Mouse (Mus musculus): ENCODE data around the gene Cacna2d1. TPM values are rescaled to one million over a fixed set of nuclear protein-coding genes. Genes with fewer than 3 reads are reported as not detected.
A peak's percentile ranks its signal among the peaks of the same experiment; 100 is the strongest.

Cacna2d1 gene
- polyA plus RNA-seq, 1 experiment = not detected

- no peaks in the 10 kb centered on the region for H3K9me3 ChIP-seq
- H3K27me3 ChIP-seq (replicated peaks) = no peaks in the 10 kb centered on the region
- H3K4me3 ChIP-seq (replicated peaks) = no peak overlapping the region
- no peaks in the 10 kb centered on the region for H3K4me1 ChIP-seq
- TF ChIP-seq FLI1 (IDR thresholded peaks at IDR 0.05; ENCODE audit: low read length) (no peak), GATA1 (IDR thresholded peaks at IDR 0.05; ENCODE audit: borderline replicate concordance, low read length) (no peak)
- H3K36me3 ChIP-seq (replicated peaks; ENCODE audit: low read length) = no peaks in the 10 kb centered on the region
Observed at GRCm38 (mm10) chr5:16281229-16281628, 346.7 kb downstream of the Cacna2d1 start.

- TF ChIP-seq GATA1 (IDR thresholded peaks at IDR 0.05; ENCODE audit: borderline replicate concordance, low read length) (no peak), FLI1 (IDR thresholded peaks at IDR 0.05; ENCODE audit: low read length) (no peak)
- H3K36me3 ChIP-seq (replicated peaks; ENCODE audit: low read length) = no peaks in the 10 kb centered on the region
- H3K4me1 ChIP-seq = no peaks in the 10 kb centered on the region
- H3K9me3 ChIP-seq = no peaks in the 10 kb centered on the region
- no peaks in the 10 kb centered on the region for H3K27me3 ChIP-seq (replicated peaks)
- H3K4me3 ChIP-seq (replicated peaks) = no peak overlapping the region
Observed at GRCm38 (mm10) chr5:16293223-16293622, 358.7 kb downstream of the Cacna2d1 start.

- Histone ChIP-seq H3K4me3 (replicated peaks) (no peak overlapping the region), H3K27me3 (replicated peaks) (no peaks in the 10 kb centered on the region), H3K9me3 (no peaks in the 10 kb centered on the region), H3K36me3 (replicated peaks; ENCODE audit: low read length) (no peaks in the 10 kb centered on the region), H3K4me1 (no peaks in the 10 kb centered on the region)
- TF ChIP-seq GATA1 (IDR thresholded peaks at IDR 0.05; ENCODE audit: borderline replicate concordance, low read length) (no peak), FLI1 (IDR thresholded peaks at IDR 0.05; ENCODE audit: low read length) (no peak)
Observed at GRCm38 (mm10) chr5:16293825-16294224, 359.3 kb downstream of the Cacna2d1 start.

- no peaks in the 10 kb centered on the region for H3K27me3 ChIP-seq (replicated peaks)
- H3K9me3 ChIP-seq = no peaks in the 10 kb centered on the region
- H3K4me3 ChIP-seq (replicated peaks) = no peak overlapping the region
- TF ChIP-seq FLI1 (IDR thresholded peaks at IDR 0.05; ENCODE audit: low read length) (no peak), GATA1 (IDR thresholded peaks at IDR 0.05; ENCODE audit: borderline replicate concordance, low read length) (no peak)
- no peaks in the 10 kb centered on the region for H3K4me1 ChIP-seq
- no peaks in the 10 kb centered on the region for H3K36me3 ChIP-seq (replicated peaks; ENCODE audit: low read length)
Observed at GRCm38 (mm10) chr5:16294708-16295107, 360.2 kb downstream of the Cacna2d1 start.

- Histone ChIP-seq H3K27me3 (replicated peaks) (no peaks in the 10 kb centered on the region), H3K4me3 (replicated peaks) (no peak overlapping the region), H3K36me3 (replicated peaks; ENCODE audit: low read length) (no peaks in the 10 kb centered on the region), H3K9me3 (no peaks in the 10 kb centered on the region), H3K4me1 (no peaks in the 10 kb centered on the region)
- no peak for TF ChIP-seq GATA1 (IDR thresholded peaks at IDR 0.05; ENCODE audit: borderline replicate concordance, low read length)
- no peak for TF ChIP-seq FLI1 (IDR thresholded peaks at IDR 0.05; ENCODE audit: low read length)
Observed at GRCm38 (mm10) chr5:16297170-16297771, 362.8 kb downstream of the Cacna2d1 start.

- TF ChIP-seq GATA1 (IDR thresholded peaks at IDR 0.05; ENCODE audit: borderline replicate concordance, low read length) = no peak
- TF ChIP-seq FLI1 (IDR thresholded peaks at IDR 0.05; ENCODE audit: low read length) = no peak
- no peaks in the 10 kb centered on the region for H3K4me1 ChIP-seq
- no peaks in the 10 kb centered on the region for H3K27me3 ChIP-seq (replicated peaks)
- H3K9me3 ChIP-seq = no peaks in the 10 kb centered on the region
- H3K36me3 ChIP-seq (replicated peaks; ENCODE audit: low read length) = no peaks in the 10 kb centered on the region
- H3K4me3 ChIP-seq (replicated peaks) = no peak overlapping the region
Observed at GRCm38 (mm10) chr5:16299631-16300030, 365.1 kb downstream of the Cacna2d1 start.

- H3K9me3 ChIP-seq = no peaks in the 10 kb centered on the region
- H3K4me1 ChIP-seq = peaks cover 16% of the 10 kb centered on the region
- no peaks in the 10 kb centered on the region for H3K36me3 ChIP-seq (replicated peaks; ENCODE audit: low read length)
- no peak overlapping the region for H3K4me3 ChIP-seq (replicated peaks)
- H3K27me3 ChIP-seq (replicated peaks) = no peaks in the 10 kb centered on the region
- TF ChIP-seq GATA1 (IDR thresholded peaks at IDR 0.05; ENCODE audit: borderline replicate concordance, low read length) (no peak), FLI1 (IDR thresholded peaks at IDR 0.05; ENCODE audit: low read length) (no peak)
Observed at GRCm38 (mm10) chr5:16309168-16310006, 374.9 kb downstream of the Cacna2d1 start.

- Histone ChIP-seq H3K27me3 (replicated peaks) (no peaks in the 10 kb centered on the region), H3K9me3 (no peaks in the 10 kb centered on the region), H3K4me3 (replicated peaks) (no peak overlapping the region), H3K4me1 (peaks cover 36% of the 10 kb centered on the region), H3K36me3 (replicated peaks; ENCODE audit: low read length) (no peaks in the 10 kb centered on the region)
- TF ChIP-seq FLI1 (IDR thresholded peaks at IDR 0.05; ENCODE audit: low read length) = no peak
- TF ChIP-seq GATA1 (IDR thresholded peaks at IDR 0.05; ENCODE audit: borderline replicate concordance, low read length) = no peak
Observed at GRCm38 (mm10) chr5:16314242-16314641, 379.8 kb downstream of the Cacna2d1 start.

- H3K4me1 ChIP-seq = peaks cover 36% of the 10 kb centered on the region
- H3K4me3 ChIP-seq (replicated peaks) = peak overlapping the region; percentile 6
- no peaks in the 10 kb centered on the region for H3K27me3 ChIP-seq (replicated peaks)
- TF ChIP-seq GATA1 (IDR thresholded peaks at IDR 0.05; ENCODE audit: borderline replicate concordance, low read length) (no peak), FLI1 (IDR thresholded peaks at IDR 0.05; ENCODE audit: low read length) (no peak)
- no peaks in the 10 kb centered on the region for H3K36me3 ChIP-seq (replicated peaks; ENCODE audit: low read length)
- H3K9me3 ChIP-seq = no peaks in the 10 kb centered on the region
Observed at GRCm38 (mm10) chr5:16315983-16316390, 381.5 kb downstream of the Cacna2d1 start.

- H3K4me3 ChIP-seq (replicated peaks) = no peak overlapping the region
- no peaks in the 10 kb centered on the region for H3K27me3 ChIP-seq (replicated peaks)
- no peaks in the 10 kb centered on the region for H3K9me3 ChIP-seq
- H3K4me1 ChIP-seq = peaks cover 36% of the 10 kb centered on the region
- TF ChIP-seq GATA1 (IDR thresholded peaks at IDR 0.05; ENCODE audit: borderline replicate concordance, low read length) (no peak), FLI1 (IDR thresholded peaks at IDR 0.05; ENCODE audit: low read length) (no peak)
- H3K36me3 ChIP-seq (replicated peaks; ENCODE audit: low read length) = no peaks in the 10 kb centered on the region
Observed at GRCm38 (mm10) chr5:16317680-16318242, 383.3 kb downstream of the Cacna2d1 start.

All from megakaryocyte, embryonic 14.5 days (primary cell).